Mouse (Mus musculus): ENCODE data around the gene Pkm. TPM values are rescaled to one million over a fixed set of nuclear protein-coding genes. Genes with fewer than 3 reads are reported as not detected.

Gene Pkm
- total RNA-seq, 2 experiments from 2014 or later, result 1,476 to 1,478 TPM

DNA sequence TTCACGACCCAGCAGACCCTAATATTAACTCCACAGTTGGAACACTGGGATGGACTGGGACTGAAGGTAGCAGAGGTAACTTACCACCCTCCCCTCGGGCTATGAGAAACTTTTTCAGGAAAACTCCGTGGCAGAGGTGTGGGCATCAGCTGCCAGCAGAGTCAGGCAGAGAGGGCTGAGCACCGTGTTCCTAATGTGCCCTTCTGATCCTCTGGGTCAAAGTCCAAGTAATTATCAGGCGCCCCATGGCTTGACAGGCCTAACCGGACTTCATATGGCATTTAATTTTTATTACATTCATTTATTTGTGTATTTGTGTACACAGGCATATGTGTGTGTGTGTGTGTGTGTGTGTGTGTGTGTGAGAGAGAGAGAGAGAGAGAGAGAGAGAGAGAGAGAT lies 46.9 kb downstream of the Pkm start:
- DNase-seq (ENCODE audit: low spot score in 2 of 2), result no peak

DNA sequence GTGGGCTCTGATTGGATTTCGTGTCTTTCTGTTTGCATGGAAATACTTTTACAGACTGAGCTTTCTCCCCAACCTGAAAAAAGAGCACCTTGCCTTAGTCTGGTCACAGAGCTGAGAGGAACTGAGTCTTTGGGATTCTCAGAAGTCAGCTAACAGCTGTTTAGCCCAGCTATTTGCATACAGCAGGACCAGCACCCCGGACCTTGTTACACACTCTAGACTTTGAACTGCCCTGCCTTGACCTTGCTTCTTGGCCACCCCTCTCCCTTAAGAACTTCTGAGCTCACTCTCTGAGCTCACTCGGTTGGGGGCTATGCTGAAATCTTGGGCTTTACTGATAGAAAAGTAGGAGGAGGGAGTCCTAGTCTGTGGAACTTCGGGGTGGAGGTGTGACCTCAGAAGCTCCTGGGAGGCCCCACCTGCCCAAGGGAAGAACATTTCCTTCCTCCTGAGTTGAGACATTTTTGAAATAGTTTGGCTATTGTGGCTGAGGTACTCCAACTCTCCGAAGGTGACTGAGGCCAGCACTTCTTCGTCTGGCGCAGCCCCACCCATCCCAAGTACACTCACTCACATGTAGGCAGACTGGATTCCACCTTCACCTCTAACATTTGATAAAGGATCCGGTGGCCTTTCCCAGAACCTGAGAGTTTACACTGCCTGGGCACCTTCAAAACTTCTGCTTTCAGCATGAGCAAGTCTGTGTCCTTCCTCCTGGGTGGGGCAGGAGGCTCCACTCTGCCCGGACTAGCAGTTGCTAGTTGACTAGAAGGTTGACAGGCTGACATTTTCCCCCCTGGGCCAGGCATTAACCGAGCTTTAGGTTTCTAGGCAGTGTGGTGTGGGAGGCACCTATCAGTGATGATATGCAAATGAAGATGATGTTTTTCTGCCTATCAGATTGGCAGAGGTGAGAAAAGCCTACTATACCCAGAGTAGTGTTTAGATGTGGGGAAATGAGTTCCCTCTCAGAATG lies 51.0 kb downstream of the Pkm start:
- no peak for DNase-seq (ENCODE audit: low spot score in 2 of 2)

- no peak for DNase-seq (ENCODE audit: low spot score in 2 of 2)
These were observed 53.1 kb downstream of the Pkm start for GRCm38 (mm10) chr9:59709225-59709624.

GRCm38 (mm10) chr9:59716275-59716898 lies 60.2 kb downstream of the Pkm start:
- DNase-seq (ENCODE audit: low spot score in 2 of 2), result no peak

GRCm38 (mm10) chr9:59718237-59718636 lies 62.1 kb downstream of the Pkm start:
- no peak for DNase-seq (ENCODE audit: low spot score in 2 of 2)

GRCm38 (mm10) chr9:59721144-59721543 lies 65.0 kb downstream of the Pkm start:
- no peak for DNase-seq (ENCODE audit: low spot score in 2 of 2)

GRCm38 (mm10) chr9:59723096-59723657 lies 67.0 kb downstream of the Pkm start:
- peak; percentile 45 to 83 for DNase-seq (ENCODE audit: low spot score in 2 of 2)

DNA sequence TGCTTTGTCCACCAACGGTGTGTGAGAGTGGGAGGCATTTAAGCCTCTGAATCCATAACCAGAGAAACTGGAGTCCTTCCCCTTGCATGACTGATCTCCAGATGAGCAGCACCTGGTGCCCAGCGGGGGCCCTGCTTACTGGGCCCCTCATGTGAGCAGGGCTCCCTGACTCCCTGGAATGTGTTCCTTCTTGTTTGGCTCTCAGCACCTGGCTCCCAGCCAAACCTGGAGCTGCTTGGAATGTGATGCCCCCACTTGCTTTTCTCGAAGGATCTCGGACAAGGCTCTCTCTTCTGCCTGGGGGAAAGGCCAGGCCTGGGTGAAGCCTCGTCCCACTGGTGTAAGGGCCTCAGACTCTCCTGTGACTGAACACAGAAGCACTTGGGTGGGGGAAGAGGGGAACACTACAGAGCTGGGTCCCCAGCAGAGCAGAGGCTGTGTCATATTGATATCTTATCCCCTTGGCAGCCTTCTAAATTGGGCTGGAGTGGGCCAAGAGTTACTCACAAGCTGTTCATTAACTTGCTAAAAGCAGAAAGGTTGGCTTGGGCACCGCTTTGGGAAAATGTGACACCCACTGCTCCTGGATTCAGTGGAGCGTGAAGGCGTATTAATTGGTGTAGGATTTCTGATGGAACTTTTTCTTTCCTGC lies 67.7 kb downstream of the Pkm start:
- peak; percentile 60 to 75 for DNase-seq (ENCODE audit: low spot score in 2 of 2)

DNA sequence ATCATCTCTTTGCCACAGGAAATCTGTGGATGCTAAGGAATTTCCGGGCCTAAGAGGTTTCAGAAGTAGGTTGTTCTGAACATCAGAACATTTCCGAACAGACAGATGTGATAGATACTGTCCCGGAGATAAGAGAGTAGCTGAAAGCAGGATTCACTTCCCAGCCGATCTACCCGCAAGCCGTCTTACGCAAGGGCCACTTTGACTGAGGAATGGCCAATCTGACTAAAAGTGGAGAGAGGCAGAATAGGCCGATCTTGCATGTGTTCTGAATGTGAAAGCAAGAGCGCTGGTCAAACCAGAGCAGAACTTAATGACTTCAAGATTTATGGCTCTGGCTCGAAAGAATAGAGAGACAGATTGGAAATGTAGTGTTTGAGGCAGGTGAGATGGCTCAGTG lies 69.3 kb downstream of the Pkm start:
- DNase-seq (ENCODE audit: low spot score in 2 of 2), result no peak

DNA sequence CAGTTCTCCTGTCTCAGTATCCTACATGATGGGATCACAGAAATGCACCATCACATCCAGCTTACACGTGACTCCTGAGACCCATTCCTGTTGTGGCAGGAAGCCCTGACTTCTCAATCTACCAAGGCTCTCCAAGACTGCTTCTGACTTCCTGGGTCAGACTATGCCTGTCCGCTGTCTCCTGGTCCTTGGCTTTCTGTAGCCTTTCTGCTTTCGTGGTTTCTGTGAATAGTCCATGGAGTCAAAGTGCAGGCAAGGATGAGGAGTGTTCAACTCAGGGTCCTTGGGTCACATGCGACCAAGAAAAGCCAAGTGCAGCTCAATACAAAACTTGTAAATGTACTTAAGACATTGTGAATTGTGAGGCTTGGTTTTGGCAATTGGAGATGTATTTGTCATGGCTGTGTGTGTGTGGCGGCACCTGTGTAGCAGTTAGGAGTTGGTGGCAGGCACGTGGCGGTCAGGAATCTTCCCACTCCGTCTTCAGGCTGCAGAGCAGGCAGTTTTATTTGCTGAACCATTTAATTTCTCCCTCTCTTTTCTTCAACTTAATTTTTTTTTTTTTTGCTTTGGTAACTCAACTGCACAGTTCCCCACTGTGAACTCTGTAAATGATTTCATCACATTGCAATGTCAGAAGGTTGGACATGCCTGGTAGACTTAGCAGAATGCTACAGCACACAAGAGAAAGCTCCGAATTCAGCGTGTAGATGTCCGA lies 71.6 kb downstream of the Pkm start:
- DNase-seq (ENCODE audit: low spot score in 2 of 2), result no peak

Other genes starting within 250 kb of the Pkm start
- gene Arih1, start 169.8 kb upstream of the Pkm start, total RNA-seq (2021), result 100 to 1,000 TPM; 107 to 110 TPM
- 10 to 100 TPM; 54.7 to 62.1 TPM for gene Hexa, start 116.8 kb upstream of the Pkm start, total RNA-seq (2021)
- 1 to 10 TPM; 3.0 to 3.6 TPM for gene Tmem202, start 116.5 kb upstream of the Pkm start, total RNA-seq (2021)
- gene Celf6, start 78.5 kb upstream of the Pkm start, total RNA-seq (2021), result 10 to 100 TPM; 29.7 to 33.2 TPM
- 100 to 1,000 TPM; 115 to 120 TPM for gene Parp6, start 39.1 kb upstream of the Pkm start, total RNA-seq (2021)
- 1 to 10 TPM; 5.3 to 5.8 TPM for gene Gramd2, start 23.8 kb downstream of the Pkm start, total RNA-seq (2021)
- gene Senp8, start 94.3 kb downstream of the Pkm start, total RNA-seq (2021), result 10 to 100 TPM; 10.1 to 14.3 TPM
- gene Myo9a, start 94.5 kb downstream of the Pkm start, total RNA-seq (2021), result 10 to 100 TPM; 58.2 to 65.6 TPM